Mouse (Mus musculus) T-cell, adult 66 days (primary cell): ENCODE data around the gene Gm4907. TPM values are rescaled to one million over a fixed set of nuclear protein-coding genes. Genes with fewer than 3 reads are reported as not detected.

Experiments
- total RNA-seq, 2 experiments: library from RNA; stranded (reverse); gene quantifications; 3 replicates in 1 of 2; 4 replicates in 1 of 2; pipeline ENCODE4 v1.2.4; 2023

Gm4907 gene
- total RNA-seq, result not detected

DNA sequence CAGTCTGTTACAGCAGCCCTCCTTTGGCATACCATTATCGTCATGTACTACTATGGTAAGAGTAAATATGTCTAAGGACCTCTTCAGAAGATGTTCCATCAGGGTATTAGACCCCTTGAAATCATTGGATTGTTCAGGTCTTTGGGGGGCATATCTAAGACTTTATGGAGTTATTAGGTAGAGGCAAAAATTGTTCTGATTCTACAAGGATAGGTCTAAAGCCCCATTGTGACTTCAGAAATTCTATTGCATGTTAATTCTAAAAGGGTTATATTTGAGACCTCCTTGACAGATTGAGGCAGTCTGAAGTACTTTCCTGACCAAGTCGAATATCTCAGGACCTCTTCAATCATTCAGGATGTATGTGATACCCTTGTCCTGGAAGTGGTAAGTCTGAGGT is at the start of gene Gm4907:
Gene Gm4907 (plus strand): TSS at position 301 of the 400 bp plus-strand sequence.

Other genes starting within 250 kb of the Gm4907 start
- gene Wdr44, start 189.5 kb upstream of the Gm4907 start, total RNA-seq, result 10 to 100 TPM; 42.6 to 42.7 TPM
- gene Gm4985, start 76.4 kb downstream of the Gm4907 start, total RNA-seq, result not detected